Mouse (Mus musculus): ENCODE results near the gene Cstf2t. TPM values are rescaled to one million over a fixed set of nuclear protein-coding genes. Genes with fewer than 3 reads are reported as not detected.
A peak's percentile ranks its signal among the peaks of the same experiment; 100 is the strongest.

Gene Cstf2t
- total RNA-seq (2014; fragmentation: Nextera tagmentation): 12.5 and 16.2 TPM in 2 replicates
- 20.0 and 20.9 TPM in 2 replicates for total RNA-seq (2017)
- 13.6 and 15.7 TPM in 2 replicates for polyA plus RNA-seq (2012)

DNA sequence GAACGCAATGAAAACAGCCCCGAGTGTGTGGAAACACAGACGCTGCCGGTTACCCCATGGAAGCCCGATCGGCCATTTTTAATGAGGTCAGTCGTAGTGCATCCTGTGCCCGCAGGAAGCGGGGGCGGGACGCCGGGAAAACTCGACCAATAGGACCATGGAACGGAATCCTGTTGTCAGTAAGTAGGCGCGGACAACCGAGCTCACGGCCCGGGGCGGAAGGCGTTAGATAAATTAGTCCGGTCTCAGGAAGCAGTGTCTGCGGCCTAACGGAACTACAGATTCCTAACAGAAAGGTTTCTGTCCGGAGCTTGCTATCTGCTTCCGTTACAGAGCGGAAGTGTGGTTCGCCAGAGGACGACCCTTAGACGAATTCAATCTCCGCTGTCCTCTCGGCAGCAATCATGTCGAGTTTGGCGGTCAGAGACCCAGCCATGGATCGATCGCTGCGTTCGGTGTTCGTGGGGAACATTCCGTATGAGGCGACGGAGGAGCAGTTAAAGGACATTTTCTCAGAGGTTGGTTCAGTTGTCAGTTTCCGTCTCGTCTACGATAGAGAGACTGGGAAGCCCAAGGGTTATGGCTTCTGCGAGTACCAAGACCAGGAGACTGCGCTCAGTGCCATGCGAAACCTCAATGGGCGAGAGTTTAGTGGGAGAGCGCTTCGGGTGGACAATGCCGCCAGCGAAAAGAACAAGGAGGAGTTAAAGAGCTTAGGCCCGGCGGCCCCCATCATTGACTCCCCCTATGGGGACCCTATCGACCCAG is at the start of gene Cstf2t:
Gene Cstf2t (plus strand): TSS at position 176 of the 768 bp plus-strand sequence.
- no peaks in the 10 kb centered on the region for H3K9me3 ChIP-seq (replicated peaks)
- ATAC-seq (ENCODE audit: extremely low read depth, insufficient number of reproducible peaks, low FRiP score, poor library complexity, severe bottlenecking): peak; percentile 92
- peak; percentile 45 for DNase-seq (ENCODE audit: low spot score)
- TF ChIP-seq TAL1 (conservative IDR thresholded peaks at IDR 0.05; ENCODE audit: low read depth, low read length): no peak
- no peak for TF ChIP-seq GATA1 (IDR thresholded peaks at IDR 0.05; ENCODE audit: borderline replicate concordance, low read length)
- TF ChIP-seq CTCF (IDR thresholded peaks at IDR 0.05; ENCODE audit: low read depth, low read length): no peak
- TF ChIP-seq POLR2AphosphoS5 (IDR thresholded peaks at IDR 0.05; ENCODE audit: insufficient replicate concordance, low read depth, low read length): no peak
- no peak for TF ChIP-seq GATA2 (IDR thresholded peaks at IDR 0.05; ENCODE audit: borderline replicate concordance, low read depth, low read length)
- H3K36me3 ChIP-seq (replicated peaks): peaks cover 16% of the 10 kb centered on the region
- peaks cover 18% of the 10 kb centered on the region for H3K4me1 ChIP-seq (ENCODE audit: insufficient read depth, low read depth, low read length)
- H3K27me3 ChIP-seq (ENCODE audit: insufficient read depth, low read length): no peaks in the 10 kb centered on the region
- H3K4me3 ChIP-seq (ENCODE audit: low read depth, low read length): peak within 1 kb of the TSS; percentile 73

DNA sequence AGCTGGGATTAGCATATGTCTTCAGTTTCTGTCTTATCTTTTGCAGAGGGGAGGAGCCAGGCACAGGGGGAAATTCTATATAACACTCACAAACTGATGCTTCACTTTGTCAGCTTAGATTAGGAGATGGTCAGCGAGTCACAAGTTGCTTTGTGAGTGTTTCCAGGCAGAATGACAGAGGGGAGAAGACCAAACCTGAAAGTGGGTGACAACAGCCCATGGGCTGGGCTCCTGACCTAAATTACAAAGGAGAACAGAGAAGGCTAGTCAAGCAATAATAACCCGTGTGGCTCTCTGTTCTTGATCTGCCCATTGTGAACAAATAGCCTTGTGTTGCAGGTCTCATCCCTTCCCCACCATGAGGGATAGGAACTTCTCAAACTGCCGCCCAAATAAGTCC is 43.7 kb upstream of the Cstf2t start:
- no peak for ATAC-seq (ENCODE audit: extremely low read depth, insufficient number of reproducible peaks, low FRiP score, poor library complexity, severe bottlenecking)
- Histone ChIP-seq H3K4me1 (ENCODE audit: insufficient read depth, low read depth, low read length) (no peaks in the 10 kb centered on the region), H3K36me3 (replicated peaks) (no peaks in the 10 kb centered on the region), H3K27me3 (ENCODE audit: insufficient read depth, low read length) (peaks cover 3% of the 10 kb centered on the region), H3K4me3 (ENCODE audit: low read depth, low read length) (no peak overlapping the region), H3K9me3 (replicated peaks) (no peaks in the 10 kb centered on the region)
- no peak for TF ChIP-seq GATA1 (IDR thresholded peaks at IDR 0.05; ENCODE audit: borderline replicate concordance, low read length)
- TF ChIP-seq TAL1 (conservative IDR thresholded peaks at IDR 0.05; ENCODE audit: low read depth, low read length): no peak
- no peak for TF ChIP-seq POLR2AphosphoS5 (IDR thresholded peaks at IDR 0.05; ENCODE audit: insufficient replicate concordance, low read depth, low read length)
- TF ChIP-seq GATA2 (IDR thresholded peaks at IDR 0.05; ENCODE audit: borderline replicate concordance, low read depth, low read length): no peak
- TF ChIP-seq CTCF (IDR thresholded peaks at IDR 0.05; ENCODE audit: low read depth, low read length): no peak
- no peak for DNase-seq (ENCODE audit: low spot score)

DNA sequence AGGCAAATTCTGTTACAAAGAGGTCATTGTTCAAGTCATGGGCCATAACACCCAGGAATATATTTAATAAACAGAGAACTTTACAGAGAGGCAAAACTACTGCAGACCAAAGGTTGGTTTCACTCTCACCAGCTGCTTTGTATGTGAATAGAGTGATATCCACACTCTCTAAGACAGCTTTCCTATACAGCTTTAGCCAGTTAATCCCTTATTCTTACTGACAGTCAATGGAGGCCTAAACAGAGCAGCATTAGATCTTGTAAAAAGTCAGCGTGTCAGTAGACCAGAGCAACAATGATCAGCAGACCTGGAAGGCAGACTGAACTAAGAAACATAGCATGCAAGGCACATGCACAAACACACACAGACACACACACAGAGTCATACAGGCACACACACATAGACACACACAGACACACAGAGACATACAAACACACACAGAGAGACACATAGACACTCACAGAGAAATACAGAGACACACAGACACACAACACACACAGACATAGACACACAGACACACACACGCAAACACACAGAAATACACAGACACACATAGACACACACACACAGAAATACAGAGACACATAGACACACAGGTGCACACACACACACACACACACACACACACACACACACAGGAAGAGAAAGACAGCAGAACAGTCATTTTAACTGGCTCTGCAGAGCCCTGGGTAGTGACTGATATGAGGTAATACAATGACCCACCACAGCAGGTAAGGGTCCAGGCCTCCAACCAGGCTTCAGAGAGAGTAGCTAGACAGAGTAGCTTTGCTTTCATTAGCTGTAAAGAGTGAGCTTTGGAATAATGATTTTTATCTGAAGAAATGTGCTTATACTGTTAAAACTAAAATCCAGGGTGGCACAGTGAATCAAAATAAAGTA is 41.4 kb upstream of the Cstf2t start:
- no peak overlapping the region for H3K4me3 ChIP-seq (ENCODE audit: low read depth, low read length)
- no peaks in the 10 kb centered on the region for H3K9me3 ChIP-seq (replicated peaks)
- no peaks in the 10 kb centered on the region for H3K36me3 ChIP-seq (replicated peaks)
- ATAC-seq (ENCODE audit: extremely low read depth, insufficient number of reproducible peaks, low FRiP score, poor library complexity, severe bottlenecking) (no peak), DNase-seq (ENCODE audit: low spot score) (no peak)
- TF ChIP-seq POLR2AphosphoS5 (IDR thresholded peaks at IDR 0.05; ENCODE audit: insufficient replicate concordance, low read depth, low read length) (no peak), GATA1 (IDR thresholded peaks at IDR 0.05; ENCODE audit: borderline replicate concordance, low read length) (no peak), TAL1 (conservative IDR thresholded peaks at IDR 0.05; ENCODE audit: low read depth, low read length) (no peak)
- no peaks in the 10 kb centered on the region for H3K4me1 ChIP-seq (ENCODE audit: insufficient read depth, low read depth, low read length)
- peaks cover 3% of the 10 kb centered on the region for H3K27me3 ChIP-seq (ENCODE audit: insufficient read depth, low read length)

DNA sequence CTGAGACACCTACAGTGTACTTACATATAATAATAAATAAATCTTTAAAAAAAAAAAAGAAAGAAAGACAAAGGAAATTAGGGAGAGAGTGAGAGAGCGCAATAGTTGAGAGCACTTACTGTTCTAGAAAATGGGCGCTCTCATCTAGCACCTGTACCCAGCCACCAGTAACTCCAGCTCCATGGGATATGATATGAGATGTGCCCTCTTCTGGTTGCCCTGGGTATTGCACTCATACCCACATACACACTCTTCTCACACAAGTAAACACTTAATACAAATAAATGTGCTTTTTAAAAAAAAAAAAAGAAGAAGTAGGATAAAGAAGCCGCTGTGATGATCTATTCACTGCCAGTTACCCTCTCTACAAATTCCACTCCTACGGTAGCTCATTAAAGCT is 36.0 kb upstream of the Cstf2t start:
- no peak for DNase-seq (ENCODE audit: low spot score)
- Histone ChIP-seq H3K9me3 (replicated peaks) (no peaks in the 10 kb centered on the region), H3K36me3 (replicated peaks) (no peaks in the 10 kb centered on the region), H3K27me3 (ENCODE audit: insufficient read depth, low read length) (peaks cover 8% of the 10 kb centered on the region), H3K4me3 (ENCODE audit: low read depth, low read length) (no peak overlapping the region), H3K4me1 (ENCODE audit: insufficient read depth, low read depth, low read length) (peaks cover 3% of the 10 kb centered on the region; the same call in 1 of the 2 replicates)
- no peak for TF ChIP-seq GATA1 (IDR thresholded peaks at IDR 0.05; ENCODE audit: borderline replicate concordance, low read length)
- no peak for ATAC-seq (ENCODE audit: extremely low read depth, insufficient number of reproducible peaks, low FRiP score, poor library complexity, severe bottlenecking)

DNA sequence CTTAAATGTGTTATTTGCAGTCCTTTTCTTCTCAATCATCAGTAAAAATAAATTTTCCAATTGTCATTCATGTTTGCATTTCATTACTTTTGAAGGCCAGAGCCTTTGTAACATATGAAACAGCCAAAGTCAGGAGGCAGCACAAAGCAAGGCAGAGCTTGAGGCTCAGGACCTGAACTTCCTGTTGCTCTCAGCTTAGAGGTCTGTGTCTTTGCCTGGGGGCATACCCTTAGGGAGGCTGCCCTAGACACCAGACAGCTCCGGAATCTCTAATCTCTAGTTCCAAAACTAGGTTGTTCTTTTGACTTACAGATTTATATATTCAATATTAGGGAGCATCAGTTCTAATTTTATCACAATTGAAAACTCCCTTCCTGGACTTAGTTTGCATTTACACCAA is 17.9 kb upstream of the Cstf2t start:
- Histone ChIP-seq H3K4me3 (ENCODE audit: low read depth, low read length) (no peak overlapping the region), H3K4me1 (ENCODE audit: insufficient read depth, low read depth, low read length) (no peaks in the 10 kb centered on the region), H3K27me3 (ENCODE audit: insufficient read depth, low read length) (peaks cover 4% of the 10 kb centered on the region), H3K9me3 (replicated peaks) (no peaks in the 10 kb centered on the region), H3K36me3 (replicated peaks) (no peaks in the 10 kb centered on the region)
- TF ChIP-seq CTCF (IDR thresholded peaks at IDR 0.05; ENCODE audit: low read depth, low read length): no peak
- no peak for DNase-seq (ENCODE audit: low spot score)
- no peak for ATAC-seq (ENCODE audit: extremely low read depth, insufficient number of reproducible peaks, low FRiP score, poor library complexity, severe bottlenecking)

DNA sequence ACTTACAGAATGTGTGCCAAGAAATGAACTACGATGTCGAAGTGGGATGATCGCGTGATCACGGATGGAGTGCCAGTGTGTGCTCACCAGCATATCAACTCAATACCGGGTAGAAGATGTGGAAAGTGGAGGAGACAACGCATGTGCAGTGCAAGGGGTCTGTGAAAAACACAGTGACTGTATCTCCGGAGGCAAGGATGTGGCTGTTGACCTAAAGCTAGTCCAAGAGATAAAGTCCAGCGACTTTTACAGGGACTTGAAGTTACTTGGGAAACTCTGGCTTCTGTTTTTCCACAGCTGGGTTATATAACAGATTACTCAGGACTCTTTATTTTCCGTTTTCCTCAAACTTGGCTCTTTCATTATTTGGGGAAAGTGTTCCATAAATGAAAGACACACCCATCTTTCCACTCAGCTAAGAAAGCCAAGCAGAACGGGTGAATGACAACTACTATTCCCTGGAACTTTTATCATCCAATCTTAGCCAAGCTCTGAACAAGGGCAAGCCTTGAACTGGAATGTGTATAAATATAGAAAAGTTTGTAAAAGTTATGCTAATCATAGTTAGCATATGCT is 17.3 kb upstream of the Cstf2t start:
- no peaks in the 10 kb centered on the region for H3K9me3 ChIP-seq (replicated peaks)
- no peak for TF ChIP-seq GATA1 (IDR thresholded peaks at IDR 0.05; ENCODE audit: borderline replicate concordance, low read length)
- no peak for TF ChIP-seq POLR2AphosphoS5 (IDR thresholded peaks at IDR 0.05; ENCODE audit: insufficient replicate concordance, low read depth, low read length)
- no peak for TF ChIP-seq TAL1 (conservative IDR thresholded peaks at IDR 0.05; ENCODE audit: low read depth, low read length)
- no peak for TF ChIP-seq CTCF (IDR thresholded peaks at IDR 0.05; ENCODE audit: low read depth, low read length)
- TF ChIP-seq GATA2 (IDR thresholded peaks at IDR 0.05; ENCODE audit: borderline replicate concordance, low read depth, low read length): no peak
- no peak overlapping the region for H3K4me3 ChIP-seq (ENCODE audit: low read depth, low read length)
- no peaks in the 10 kb centered on the region for H3K36me3 ChIP-seq (replicated peaks)
- H3K27me3 ChIP-seq (ENCODE audit: insufficient read depth, low read length): peaks cover 4% of the 10 kb centered on the region
- DNase-seq (ENCODE audit: low spot score) (no peak), ATAC-seq (ENCODE audit: extremely low read depth, insufficient number of reproducible peaks, low FRiP score, poor library complexity, severe bottlenecking) (no peak)
- no peaks in the 10 kb centered on the region for H3K4me1 ChIP-seq (ENCODE audit: insufficient read depth, low read depth, low read length)

Measured in G1E (cell line).